Mouse (Mus musculus): Measurements from ENCODE around the gene Ccin. TPM values are rescaled to one million over a fixed set of nuclear protein-coding genes. Genes with fewer than 3 reads are reported as not detected.
A peak's percentile ranks its signal among the peaks of the same experiment; 100 is the strongest.

Ccin gene
- polyA plus RNA-seq, 1 experiment from 2014 or later: 0.17 TPM

GRCm38 (mm10) chr4:44004126-44004525, 20.8 kb downstream of the Ccin start, which contains the start of gene Clta:
Clta (plus strand) TSS chr4:44004452.
- no peaks in the 10 kb centered on the region for H3K27me3 ChIP-seq (ENCODE audit: control insufficient read depth, insufficient read depth, low read length)
- H3K36me3 ChIP-seq (ENCODE audit: control insufficient read depth, insufficient read depth, low read length): no peaks in the 10 kb centered on the region
- H3K4me3 ChIP-seq (ENCODE audit: low read depth, low read length): no peak within 1 kb of the TSS
- 87% methylated on average over 5 of the region's 5 CpGs for WGBS
- H3K4me1 ChIP-seq (replicated peaks; ENCODE audit: control insufficient read depth, insufficient read depth, low read length): no peaks in the 10 kb centered on the region
- DNase-seq (ENCODE audit: low spot score) (no peak), ATAC-seq (ENCODE audit: low FRiP score) (no peak)
- no peak within 1 kb of the TSS for H3K4me2 ChIP-seq (replicated peaks; ENCODE audit: low read depth, low read length)
- H3K9ac ChIP-seq (ENCODE audit: low read depth, low read length): no peak within 1 kb of the TSS
- no peaks in the 10 kb centered on the region for H3K9me3 ChIP-seq (ENCODE audit: control insufficient read depth, low read length)
- H3K27ac ChIP-seq (ENCODE audit: low read depth, low read length): no peak within 1 kb of the TSS

- no peak for DNase-seq (ENCODE audit: low spot score)
- Histone ChIP-seq H3K4me3 (ENCODE audit: low read depth, low read length) (no peak overlapping the region), H3K9ac (ENCODE audit: low read depth, low read length) (no peak overlapping the region), H3K36me3 (ENCODE audit: control insufficient read depth, insufficient read depth, low read length) (no peaks in the 10 kb centered on the region), H3K27me3 (ENCODE audit: control insufficient read depth, insufficient read depth, low read length) (no peaks in the 10 kb centered on the region), H3K4me2 (replicated peaks; ENCODE audit: low read depth, low read length) (no peak overlapping the region), H3K9me3 (ENCODE audit: control insufficient read depth, low read length) (no peaks in the 10 kb centered on the region), H3K4me1 (replicated peaks; ENCODE audit: control insufficient read depth, insufficient read depth, low read length) (no peaks in the 10 kb centered on the region), H3K27ac (ENCODE audit: low read depth, low read length) (no peak overlapping the region)
- 67% methylated on average over 3 of the region's 3 CpGs for WGBS
- no peak for ATAC-seq (ENCODE audit: low FRiP score)
Observed at GRCm38 (mm10) chr4:44004623-44005409, 21.5 kb downstream of the Ccin start.

- WGBS: 94% methylated on average over 1 of the region's 1 CpGs
- no peaks in the 10 kb centered on the region; the same call in 1 of the 2 replicates for H3K4me1 ChIP-seq (replicated peaks; ENCODE audit: control insufficient read depth, insufficient read depth, low read length)
- DNase-seq (ENCODE audit: low spot score): no peak
Observed at GRCm38 (mm10) chr4:44010176-44010575, 26.9 kb downstream of the Ccin start.

GRCm38 (mm10) chr4:44010893-44011292, 27.6 kb downstream of the Ccin start:
- no peak for ATAC-seq (ENCODE audit: low FRiP score)
- WGBS: 45% methylated on average over 2 of the region's 2 CpGs
- no peaks in the 10 kb centered on the region; the same call in 1 of the 2 replicates for H3K4me1 ChIP-seq (replicated peaks; ENCODE audit: control insufficient read depth, insufficient read depth, low read length)

More at GRCm38 (mm10) chr4:44010176-44010575, 26.9 kb downstream of the Ccin start:
- ATAC-seq (ENCODE audit: low FRiP score): no peak
- H3K9me3 ChIP-seq (ENCODE audit: control insufficient read depth, low read length): no peaks in the 10 kb centered on the region
- H3K27me3 ChIP-seq (ENCODE audit: control insufficient read depth, insufficient read depth, low read length): no peaks in the 10 kb centered on the region
- H3K27ac ChIP-seq (ENCODE audit: low read depth, low read length): no peak overlapping the region
- H3K4me3 ChIP-seq (ENCODE audit: low read depth, low read length): no peak overlapping the region
- H3K9ac ChIP-seq (ENCODE audit: low read depth, low read length): no peak overlapping the region
- H3K4me2 ChIP-seq (replicated peaks; ENCODE audit: low read depth, low read length): no peak overlapping the region
- no peaks in the 10 kb centered on the region for H3K36me3 ChIP-seq (ENCODE audit: control insufficient read depth, insufficient read depth, low read length)

GRCm38 (mm10) chr4:44011799-44012198, 28.5 kb downstream of the Ccin start:
- H3K9ac ChIP-seq (ENCODE audit: low read depth, low read length): peak overlapping the region; percentile 94
- no peaks in the 10 kb centered on the region; the same call in 1 of the 2 replicates for H3K4me1 ChIP-seq (replicated peaks; ENCODE audit: control insufficient read depth, insufficient read depth, low read length)
- WGBS: 84% methylated on average over 3 of the region's 3 CpGs
- no peaks in the 10 kb centered on the region for H3K36me3 ChIP-seq (ENCODE audit: control insufficient read depth, insufficient read depth, low read length)
- DNase-seq (ENCODE audit: low spot score) (peak; percentile 7), ATAC-seq (ENCODE audit: low FRiP score) (no peak)
- H3K4me3 ChIP-seq (ENCODE audit: low read depth, low read length): peak overlapping the region; percentile 98
- no peaks in the 10 kb centered on the region for H3K9me3 ChIP-seq (ENCODE audit: control insufficient read depth, low read length)
- no peaks in the 10 kb centered on the region for H3K27me3 ChIP-seq (ENCODE audit: control insufficient read depth, insufficient read depth, low read length)
- no peak overlapping the region for H3K27ac ChIP-seq (ENCODE audit: low read depth, low read length)
- peak overlapping the region; percentile 95 for H3K4me2 ChIP-seq (replicated peaks; ENCODE audit: low read depth, low read length)

More at GRCm38 (mm10) chr4:44010893-44011292, 27.6 kb downstream of the Ccin start:
- no peaks in the 10 kb centered on the region for H3K36me3 ChIP-seq (ENCODE audit: control insufficient read depth, insufficient read depth, low read length)
- DNase-seq (ENCODE audit: low spot score): no peak
- H3K4me3 ChIP-seq (ENCODE audit: low read depth, low read length): no peak overlapping the region
- no peaks in the 10 kb centered on the region for H3K27me3 ChIP-seq (ENCODE audit: control insufficient read depth, insufficient read depth, low read length)
- no peak overlapping the region for H3K9ac ChIP-seq (ENCODE audit: low read depth, low read length)
- H3K27ac ChIP-seq (ENCODE audit: low read depth, low read length): no peak overlapping the region
- H3K9me3 ChIP-seq (ENCODE audit: control insufficient read depth, low read length): no peaks in the 10 kb centered on the region
- H3K4me2 ChIP-seq (replicated peaks; ENCODE audit: low read depth, low read length): no peak overlapping the region

- Histone ChIP-seq H3K27ac (ENCODE audit: low read depth, low read length) (peak overlapping the region; percentile 68), H3K36me3 (ENCODE audit: control insufficient read depth, insufficient read depth, low read length) (no peaks in the 10 kb centered on the region), H3K9ac (ENCODE audit: low read depth, low read length) (peak overlapping the region; percentile 94), H3K4me1 (replicated peaks; ENCODE audit: control insufficient read depth, insufficient read depth, low read length) (no peaks in the 10 kb centered on the region; the same call in 1 of the 2 replicates), H3K9me3 (ENCODE audit: control insufficient read depth, low read length) (no peaks in the 10 kb centered on the region), H3K4me3 (ENCODE audit: low read depth, low read length) (peak overlapping the region; percentile 98), H3K27me3 (ENCODE audit: control insufficient read depth, insufficient read depth, low read length) (no peaks in the 10 kb centered on the region), H3K4me2 (replicated peaks; ENCODE audit: low read depth, low read length) (peak overlapping the region; percentile 95)
- under 1% methylated on average over 74 of the region's 77 CpGs for WGBS
- ATAC-seq (ENCODE audit: low FRiP score): peak; percentile 100
- DNase-seq (ENCODE audit: low spot score): peak; percentile 92
Observed at GRCm38 (mm10) chr4:44012376-44013367, 29.4 kb downstream of the Ccin start.

GRCm38 (mm10) chr4:44013391-44014070, 30.2 kb downstream of the Ccin start:
- Histone ChIP-seq H3K4me1 (replicated peaks; ENCODE audit: control insufficient read depth, insufficient read depth, low read length) (no peaks in the 10 kb centered on the region; the same call in 1 of the 2 replicates), H3K27me3 (ENCODE audit: control insufficient read depth, insufficient read depth, low read length) (no peaks in the 10 kb centered on the region), H3K4me3 (ENCODE audit: low read depth, low read length) (peak overlapping the region; percentile 98), H3K9me3 (ENCODE audit: control insufficient read depth, low read length) (no peaks in the 10 kb centered on the region), H3K36me3 (ENCODE audit: control insufficient read depth, insufficient read depth, low read length) (no peaks in the 10 kb centered on the region), H3K9ac (ENCODE audit: low read depth, low read length) (peak overlapping the region; percentile 94), H3K27ac (ENCODE audit: low read depth, low read length) (no peak overlapping the region), H3K4me2 (replicated peaks; ENCODE audit: low read depth, low read length) (peak overlapping the region; percentile 95)
- ATAC-seq (ENCODE audit: low FRiP score): no peak
- 34% methylated on average over 11 of the region's 11 CpGs for WGBS
- DNase-seq (ENCODE audit: low spot score): no peak

- H3K9ac ChIP-seq (ENCODE audit: low read depth, low read length): no peak overlapping the region
- H3K4me1 ChIP-seq (replicated peaks; ENCODE audit: control insufficient read depth, insufficient read depth, low read length): no peaks in the 10 kb centered on the region; the same call in 1 of the 2 replicates
- H3K4me3 ChIP-seq (ENCODE audit: low read depth, low read length): no peak overlapping the region
- no peaks in the 10 kb centered on the region for H3K27me3 ChIP-seq (ENCODE audit: control insufficient read depth, insufficient read depth, low read length)
- ATAC-seq (ENCODE audit: low FRiP score) (no peak), DNase-seq (ENCODE audit: low spot score) (no peak)
- no peaks in the 10 kb centered on the region for H3K36me3 ChIP-seq (ENCODE audit: control insufficient read depth, insufficient read depth, low read length)
- 96% methylated on average over 4 of the region's 4 CpGs for WGBS
- H3K27ac ChIP-seq (ENCODE audit: low read depth, low read length): no peak overlapping the region
- H3K9me3 ChIP-seq (ENCODE audit: control insufficient read depth, low read length): no peaks in the 10 kb centered on the region
- no peak overlapping the region for H3K4me2 ChIP-seq (replicated peaks; ENCODE audit: low read depth, low read length)
Observed at GRCm38 (mm10) chr4:44016071-44016470, 32.8 kb downstream of the Ccin start.
